Mouse (Mus musculus) CH12.LX (cell line): ENCODE data around the gene Lemd2. TPM values are rescaled to one million over a fixed set of nuclear protein-coding genes. Genes with fewer than 3 reads are reported as not detected.

Source experiments
- DNase-seq: peaks from one replicate; pipeline ENCODE4 v3.0.0-alpha.2; 2013; ENCODE audit errors: extremely low read depth
- H3K27ac ChIP-seq: 2 replicates; pipeline ENCODE4 v1.5.1; 2012; ENCODE audit warnings: low read depth, mild to moderate bottlenecking, control low read depth, moderate library complexity; ENCODE audit not compliant: insufficient read depth
- H3K27me3 ChIP-seq: replicated peaks from 2 replicates; pipeline ENCODE3; 2012; ENCODE audit warnings: inconsistent platforms
- H3K36me3 ChIP-seq, 2 experiments: replicated peaks in 1 of 2; 2 replicates each; pipeline versions ENCODE3 to v1.6.1; 2012; ENCODE audit warnings: inconsistent platforms in 1 of 2, low read length in 1 of 2, mild to moderate bottlenecking in 1 of 2, mixed read lengths in 1 of 2, moderate library complexity in 1 of 2; ENCODE audit not compliant: control insufficient read depth in 1 of 2, insufficient read depth in 1 of 2
- H3K4me1 ChIP-seq, 2 experiments: 2 replicates each; pipeline ENCODE4 v1.6.1; 2012; ENCODE audit warnings: inconsistent platforms in 1 of 2, moderate library complexity in 1 of 2; ENCODE audit not compliant: insufficient read depth in 2 of 2, control insufficient read depth in 1 of 2
- H3K4me2 ChIP-seq: 2 replicates; pipeline ENCODE4 v1.6.1; 2012; ENCODE audit warnings: low read depth, mild to moderate bottlenecking, control low read depth; ENCODE audit not compliant: poor library complexity, insufficient read depth, severe bottlenecking
- H3K4me3 ChIP-seq, 3 experiments: fragments of 150-350 bp in 1 of 3; sonication (generic) in 1 of 3; replicated peaks in 1 of 3; 2 replicates each; pipeline versions ENCODE3 to v1.5.1; 2011 to 2012; ENCODE audit warnings: low read depth in 2 of 3, low read length in 2 of 3, mild to moderate bottlenecking in 2 of 3, moderate library complexity in 2 of 3, control low read depth in 1 of 3, improper control_type of control experiment in 1 of 3, inconsistent platforms in 1 of 3, mixed read lengths in 1 of 3; ENCODE audit not compliant: poor library complexity in 1 of 3
- H3K79me2 ChIP-seq: replicated peaks from 2 replicates; pipeline ENCODE4 v1.6.1; 2012; ENCODE audit warnings: mild to moderate bottlenecking, moderate library complexity; ENCODE audit not compliant: control insufficient read depth, poor library complexity, insufficient read depth, severe bottlenecking; ENCODE audit errors: extremely low read depth
- H3K9ac ChIP-seq: 2 replicates; pipeline ENCODE4 v1.6.1; 2012; ENCODE audit warnings: low read depth, mild to moderate bottlenecking, control low read depth, moderate library complexity; ENCODE audit not compliant: insufficient read depth
- H3K9me3 ChIP-seq: replicated peaks from 2 replicates; pipeline ENCODE3; 2012; ENCODE audit warnings: low read length, inconsistent platforms, mixed read lengths
- CTCF ChIP-seq, 2 experiments: IDR thresholded peaks in 1 of 2; conservative IDR thresholded peaks in 1 of 2; 2 replicates each; pipeline ENCODE4 v1.5.1; 2011 to 2012; ENCODE audit warnings: low read depth in 2 of 2, low read length in 2 of 2, improper control_type of control experiment in 1 of 2, inconsistent platforms in 1 of 2, mild to moderate bottlenecking in 1 of 2, moderate library complexity in 1 of 2
- E2F4 ChIP-seq: IDR thresholded peaks from 2 replicates; pipeline ENCODE4 v1.6.1; 2011; ENCODE audit warnings: low read depth, low read length, improper control_type of control experiment; ENCODE audit not compliant: insufficient replicate concordance
- ELF1 ChIP-seq: IDR thresholded peaks from 2 replicates; pipeline ENCODE4 v1.6.1; 2014; ENCODE audit warnings: low read depth, mild to moderate bottlenecking, inconsistent platforms, low read length, improper control_type of control experiment
- EP300 ChIP-seq: IDR thresholded peaks from 2 replicates; pipeline ENCODE4 v1.6.1; 2011; ENCODE audit warnings: low read length, improper control_type of control experiment
- ETS1 ChIP-seq: conservative IDR thresholded peaks from 2 replicates; pipeline ENCODE4 v1.6.1; 2012; ENCODE audit warnings: low read depth, mild to moderate bottlenecking, inconsistent platforms, low read length, improper control_type of control experiment, moderate library complexity
- GABPA ChIP-seq: IDR thresholded peaks from 2 replicates; pipeline ENCODE4 v1.6.1; 2012; ENCODE audit warnings: low read depth, low read length, improper control_type of control experiment, inconsistent platforms; ENCODE audit not compliant: insufficient replicate concordance
- JUN ChIP-seq: IDR thresholded peaks from 2 replicates; pipeline ENCODE4 v1.6.1; 2011; ENCODE audit warnings: low read depth, mild to moderate bottlenecking, low read length, improper control_type of control experiment, moderate library complexity; ENCODE audit not compliant: insufficient read depth
- JUND ChIP-seq: conservative IDR thresholded peaks from 2 replicates; pipeline ENCODE4 v1.6.1; 2011; ENCODE audit warnings: low read depth, low read length, improper control_type of control experiment
- MAFK ChIP-seq: IDR thresholded peaks from 2 replicates; pipeline ENCODE4 v1.6.1; 2011; ENCODE audit warnings: low read length, improper control_type of control experiment; ENCODE audit not compliant: insufficient replicate concordance
- MAZ ChIP-seq: IDR thresholded peaks from 2 replicates; pipeline ENCODE4 v1.6.1; 2012; ENCODE audit warnings: low read depth, mild to moderate bottlenecking, inconsistent platforms, low read length, improper control_type of control experiment, moderate library complexity
- MEF2A ChIP-seq: IDR thresholded peaks from 2 replicates; pipeline ENCODE4 v1.6.1; 2014; ENCODE audit warnings: low read depth, mild to moderate bottlenecking, inconsistent platforms, low read length, improper control_type of control experiment, borderline replicate concordance
- MXI1 ChIP-seq: IDR thresholded peaks from 2 replicates; pipeline ENCODE4 v1.6.1; 2011; ENCODE audit warnings: mild to moderate bottlenecking, low read depth, low read length, improper control_type of control experiment
- MYC ChIP-seq: IDR thresholded peaks from 2 replicates; pipeline ENCODE4 v1.6.1; 2011; ENCODE audit warnings: low read depth, mild to moderate bottlenecking, improper control_type of control experiment, low read length
- NRF1 ChIP-seq: IDR thresholded peaks from 2 replicates; pipeline ENCODE4 v1.6.1; 2014; ENCODE audit warnings: low read depth, mild to moderate bottlenecking, inconsistent platforms, low read length, improper control_type of control experiment, moderate library complexity
- PAX5 ChIP-seq: IDR thresholded peaks from 2 replicates; pipeline ENCODE4 v1.6.1; 2012; ENCODE audit warnings: low read length, inconsistent platforms, mixed read lengths
- POLR2A ChIP-seq: IDR thresholded peaks from 2 replicates; pipeline ENCODE4 v1.6.1; 2011; ENCODE audit warnings: low read depth, mild to moderate bottlenecking, improper control_type of control experiment, low read length
- RAD21 ChIP-seq: IDR thresholded peaks from 2 replicates; pipeline ENCODE4 v1.6.1; 2011; ENCODE audit warnings: low read depth, mild to moderate bottlenecking, low read length, improper control_type of control experiment, moderate library complexity
- SIN3A ChIP-seq: IDR thresholded peaks from 2 replicates; pipeline ENCODE4 v1.6.1; 2012; ENCODE audit warnings: low read length, improper control_type of control experiment, inconsistent platforms
- UBTF ChIP-seq: IDR thresholded peaks from 2 replicates; pipeline ENCODE4 v1.6.1; 2012; ENCODE audit warnings: low read depth, mild to moderate bottlenecking, inconsistent platforms, low read length, improper control_type of control experiment, moderate library complexity
- USF1 ChIP-seq: IDR thresholded peaks from 2 replicates; pipeline ENCODE4 v1.6.1; 2014; ENCODE audit warnings: low read depth, mild to moderate bottlenecking, inconsistent platforms, low read length, improper control_type of control experiment
- USF2 ChIP-seq: conservative IDR thresholded peaks from 2 replicates; pipeline ENCODE4 v1.6.1; 2011; ENCODE audit warnings: low read depth, low read length, improper control_type of control experiment
- dilution Hi-C: fragments of 300-500 bp; cut with MboI; formaldehyde crosslinking; loops from 2 replicates; pipeline ENCODE4 v1.14.3; 2020; ENCODE audit warnings: low sequenced_read_pairs; ENCODE audit not compliant: extremely low pct_unique_long_range_greater_than_20kb, extremely low pct_ligation_motif_present
- in situ Hi-C: fragments of 300-500 bp; cut with MboI; formaldehyde crosslinking; loops from 3 replicates; pipeline ENCODE4 v1.14.3; 2019; ENCODE audit warnings: low sequenced_read_pairs, low pct_ligation_motif_present, low pct_unique_long_range_greater_than_20kb, mixed read lengths
- polyA plus RNA-seq: library from polyadenylated mRNA; unstranded; fragments of >175 nt; gene quantifications from 2 replicates; pipeline ENCODE4 v1.2.1, GENCODE M21; 2012; ENCODE audit warnings: low read depth; ENCODE audit not compliant: insufficient read length
- total RNA-seq, 2 experiments: library from RNA; depleted of rRNA; stranded (reverse); fragments of 300-350 nt in 1 of 2; fragments of >200 nt in 1 of 2; gene quantifications; 2 replicates each; pipeline ENCODE4 v1.2.3; 2012 to 2014

Lemd2 gene
- total and polyA plus RNA-seq, 3 experiments: 15.1 to 28.8 (median 18.4) TPM

DNA sequence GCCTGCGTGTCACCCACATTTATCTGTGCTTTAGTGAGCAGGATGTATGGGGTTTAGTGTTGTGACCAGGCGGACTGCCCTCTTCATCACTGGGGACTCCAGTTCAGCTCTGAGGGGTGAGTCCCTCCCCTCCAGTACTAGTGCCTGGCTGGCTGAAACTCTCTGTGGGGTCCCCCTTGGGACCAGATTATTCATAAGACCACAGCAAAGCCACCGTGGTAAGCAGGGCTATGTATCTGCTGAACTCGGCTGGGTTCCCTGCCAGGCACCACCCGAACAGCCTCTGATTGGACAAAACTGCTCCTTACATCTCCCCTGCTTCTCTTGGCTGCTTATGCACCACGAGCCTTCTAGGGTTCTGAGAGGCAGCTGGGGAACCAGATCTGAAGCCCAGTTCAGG is 14.6 kb upstream of the Lemd2 start:
- DNase-seq: peak; percentile 58
- H3K79me2 ChIP-seq: no peaks in the 10 kb centered on the region
- H3K9me3 ChIP-seq: peaks cover 26% of the 10 kb centered on the region
- H3K4me3 ChIP-seq: no peak overlapping the region
- in situ Hi-C loops (no loop called here), dilution Hi-C loops (no loop called here)
- no peaks in the 10 kb centered on the region for H3K36me3 ChIP-seq
- H3K27me3 ChIP-seq: peaks cover 66% of the 10 kb centered on the region
- H3K9ac ChIP-seq: no peak overlapping the region
- H3K27ac ChIP-seq: no peak overlapping the region
- no peak for TF ChIP-seq POLR2A
- TF ChIP-seq E2F4: no peak
- TF ChIP-seq PAX5: no peak
- TF ChIP-seq EP300: no peak
- TF ChIP-seq MAFK: no peak
- H3K4me1 ChIP-seq: peaks cover 8 to 10% of the 10 kb centered on the region in 2 experiments
- no peak overlapping the region for H3K4me2 ChIP-seq

- no peaks in the 10 kb centered on the region for H3K79me2 ChIP-seq
- dilution Hi-C loops (no loop called here), in situ Hi-C loops (no loop called here)
- no peak overlapping the region for H3K4me3 ChIP-seq
- no peaks in the 10 kb centered on the region for H3K36me3 ChIP-seq
- no peak for DNase-seq
- TF ChIP-seq NRF1 (no peak), MAZ (no peak), UBTF (no peak), GABPA (no peak), MYC (no peak), CTCF (conservative IDR thresholded peaks at IDR 0.05 in 1 of 2, IDR thresholded peaks at IDR 0.05 in 1 of 2; ENCODE audit: low read depth in 2 of 2, low read length in 2 of 2) (no peak), USF2 (no peak), JUN (no peak), RAD21 (no peak), USF1 (no peak), ETS1 (no peak), MEF2A (no peak), SIN3A (no peak), JUND (no peak), MXI1 (no peak), ELF1 (no peak), MAFK (no peak)
- no peak overlapping the region for H3K27ac ChIP-seq
- H3K9me3 ChIP-seq: peaks cover 26% of the 10 kb centered on the region
- H3K27me3 ChIP-seq: peaks cover 69% of the 10 kb centered on the region
- no peak overlapping the region for H3K4me2 ChIP-seq
- H3K9ac ChIP-seq: no peak overlapping the region
- peaks cover 8 to 10% of the 10 kb centered on the region in 2 experiments for H3K4me1 ChIP-seq
Measured at GRCm38 (mm10) chr17:27218364-27218763, 14.1 kb upstream of the Lemd2 start.
